Mouse (Mus musculus): ENCODE results near the gene Ppp1r18. TPM values are rescaled to one million over a fixed set of nuclear protein-coding genes. Genes with fewer than 3 reads are reported as not detected.

Ppp1r18 gene
- total RNA-seq, 2 experiments from 2014 or later, result 9.5 to 10.5 TPM

Small RNA genes within 50 kb of the gene (microRNA-seq; reads per million reads assigned to microRNA genes)
- gene Gm28033, result 0.37 to 0.60 reads per million in 2 experiments
- 0 to 0.37 reads per million in 2 experiments for gene Mir1894

Other genes starting within 250 kb of the Ppp1r18 start
- gene Gm9573, start 239.0 kb upstream of the Ppp1r18 start, total RNA-seq (2021), result not detected
- gene Mucl3, start 221.9 kb upstream of the Ppp1r18 start, total RNA-seq (2021), result not detected
- 10 to 100 TPM; 33.7 to 42.0 TPM for gene Vars2, start 198.0 kb upstream of the Ppp1r18 start, total RNA-seq (2021)
- gene Gtf2h4, start 191.9 kb upstream of the Ppp1r18 start, total RNA-seq (2021), result 10 to 100 TPM; 30.2 to 33.7 TPM
- 10 to 100 TPM; 78.5 to 82.0 TPM for gene Ddr1, start 161.0 kb upstream of the Ppp1r18 start, total RNA-seq (2021)
- gene Ier3, start 43.9 kb upstream of the Ppp1r18 start, total RNA-seq (2021), result 1 to 10 TPM; 3.2 to 5.1 TPM
- 100 to 1,000 TPM; 122 to 132 TPM for gene Flot1, start 42.4 kb upstream of the Ppp1r18 start, total RNA-seq (2021)
- gene Tubb5, start 27.3 kb upstream of the Ppp1r18 start, total RNA-seq (2021), result 100 to 1,000 TPM; 381 to 413 TPM
- gene Mdc1, start 24.1 kb upstream of the Ppp1r18 start, total RNA-seq (2021), result 10 to 100 TPM; 12.1 to 16.5 TPM
- gene Nrm, start 4.3 kb upstream of the Ppp1r18 start, total RNA-seq (2021), result 1 to 10 TPM; 2.1 to 3.5 TPM
- 10 to 100 TPM; 25.5 to 29.9 TPM for gene Dhx16, start 14.2 kb downstream of the Ppp1r18 start, total RNA-seq (2021)
- 10 to 100 TPM; 59.1 to 65.6 TPM for gene 2310061I04Rik, start 31.8 kb downstream of the Ppp1r18 start, total RNA-seq (2021)
- gene Atat1, start 44.5 kb downstream of the Ppp1r18 start, total RNA-seq (2021), result 10 to 100 TPM; 61.1 to 75.3 TPM
- 10 to 100 TPM; 34.4 to 35.9 TPM for gene Mrps18b, start 50.8 kb downstream of the Ppp1r18 start, total RNA-seq (2021)
- 10 to 100 TPM; 69.9 to 81.9 TPM for gene Ppp1r10, start 50.8 kb downstream of the Ppp1r18 start, total RNA-seq (2021)
- gene Abcf1, start 104.2 kb downstream of the Ppp1r18 start, total RNA-seq (2021), result 10 to 100 TPM; 70.3 to 80.6 TPM
- 100 to 1,000 TPM; 143 to 153 TPM for gene Gnl1, start 114.3 kb downstream of the Ppp1r18 start, total RNA-seq (2021)
- 10 to 100 TPM; 40.2 to 53.1 TPM for gene Prr3, start 114.6 kb downstream of the Ppp1r18 start, total RNA-seq (2021)
- gene H2-T24, start 155.0 kb downstream of the Ppp1r18 start, total RNA-seq (2021), result 1 to 10 TPM; 1.4 to 1.7 TPM
- gene H2-T23, start 167.3 kb downstream of the Ppp1r18 start, total RNA-seq (2021), result 1 to 10 TPM; 3.9 to 4.8 TPM
- 1 to 10 TPM; 6.9 to 8.8 TPM for gene H2-T22, start 177.2 kb downstream of the Ppp1r18 start, total RNA-seq (2021)
- gene Gm6034, start 177.4 kb downstream of the Ppp1r18 start, total RNA-seq (2021), result not detected
- gene Gm11127, start 192.8 kb downstream of the Ppp1r18 start, total RNA-seq (2021), result 1 to 10 TPM; 1.1 to 1.2 TPM